Mouse (Mus musculus) fat pad, adult 2 months (tissue): ENCODE results near the gene Mospd1.

Source experiments
- DNase-seq: peaks from one replicate; pipeline ENCODE4 v3.0.0-alpha.2; 2011; ENCODE audit warnings: low read depth, low spot score; ENCODE audit errors: extremely low read depth

Mospd1 gene

DNA sequence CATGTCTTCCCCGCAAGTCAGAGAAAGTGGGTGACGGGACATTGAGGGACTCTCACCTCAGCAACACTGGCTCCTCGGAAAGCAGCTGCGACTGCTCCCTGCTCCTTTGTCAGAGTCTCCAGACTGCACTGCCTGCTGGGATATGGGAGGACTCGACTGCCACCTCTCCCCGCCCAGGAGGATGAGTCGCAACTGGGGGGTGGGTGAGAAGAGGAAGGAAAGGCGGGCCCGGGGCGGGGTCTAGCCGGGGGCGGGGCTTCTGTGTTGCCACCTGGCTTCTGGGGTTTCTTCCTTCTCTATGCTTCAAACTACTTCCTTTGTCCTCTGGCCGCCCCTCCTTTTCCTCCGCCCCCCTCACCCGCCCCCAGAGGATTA, at the start of gene Mospd1:
Gene Mospd1 (minus strand): TSS at position 137 of the 375 bp plus-strand sequence.
- no peak for DNase-seq

DNA sequence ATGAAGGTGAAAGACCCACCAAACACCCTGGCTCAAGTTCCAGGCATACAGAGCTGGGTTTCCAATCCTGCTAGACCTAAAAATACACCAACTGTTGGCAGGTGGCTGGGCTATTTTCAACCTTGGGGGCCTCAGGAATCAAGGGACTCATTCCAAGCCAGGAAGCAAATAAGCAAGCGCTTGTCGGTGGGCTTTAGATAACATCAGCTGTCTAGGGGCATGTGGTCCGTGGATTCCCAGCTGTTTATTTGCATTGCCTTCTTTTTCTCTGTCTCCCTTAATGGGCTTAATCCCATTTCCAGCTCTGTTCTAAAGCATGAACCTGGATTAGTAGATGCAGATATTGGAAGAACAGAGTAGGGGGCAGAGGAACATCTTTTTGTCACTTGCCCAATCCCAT, 16.1 kb upstream of the Mospd1 start:
- DNase-seq: no peak

DNA sequence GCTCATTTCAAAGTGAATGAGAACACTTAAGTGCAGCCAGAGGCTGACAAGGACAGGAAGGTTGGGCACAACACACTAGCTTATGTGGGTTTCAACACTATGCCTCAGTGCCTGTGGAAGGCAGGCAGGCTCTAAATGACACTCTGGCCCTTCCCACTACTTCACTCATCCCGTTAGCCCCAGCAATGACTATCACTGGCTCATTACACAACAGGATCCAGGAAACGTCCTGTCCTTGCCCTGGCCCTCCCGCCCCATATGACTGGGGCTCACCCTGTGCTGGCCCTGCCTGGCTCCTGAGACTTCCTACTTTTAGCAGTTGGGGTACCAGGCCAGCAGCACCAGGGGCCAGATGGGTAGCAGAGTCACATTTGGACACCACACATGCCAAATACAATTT, 12.8 kb upstream of the Mospd1 start:
- no peak for DNase-seq

DNA sequence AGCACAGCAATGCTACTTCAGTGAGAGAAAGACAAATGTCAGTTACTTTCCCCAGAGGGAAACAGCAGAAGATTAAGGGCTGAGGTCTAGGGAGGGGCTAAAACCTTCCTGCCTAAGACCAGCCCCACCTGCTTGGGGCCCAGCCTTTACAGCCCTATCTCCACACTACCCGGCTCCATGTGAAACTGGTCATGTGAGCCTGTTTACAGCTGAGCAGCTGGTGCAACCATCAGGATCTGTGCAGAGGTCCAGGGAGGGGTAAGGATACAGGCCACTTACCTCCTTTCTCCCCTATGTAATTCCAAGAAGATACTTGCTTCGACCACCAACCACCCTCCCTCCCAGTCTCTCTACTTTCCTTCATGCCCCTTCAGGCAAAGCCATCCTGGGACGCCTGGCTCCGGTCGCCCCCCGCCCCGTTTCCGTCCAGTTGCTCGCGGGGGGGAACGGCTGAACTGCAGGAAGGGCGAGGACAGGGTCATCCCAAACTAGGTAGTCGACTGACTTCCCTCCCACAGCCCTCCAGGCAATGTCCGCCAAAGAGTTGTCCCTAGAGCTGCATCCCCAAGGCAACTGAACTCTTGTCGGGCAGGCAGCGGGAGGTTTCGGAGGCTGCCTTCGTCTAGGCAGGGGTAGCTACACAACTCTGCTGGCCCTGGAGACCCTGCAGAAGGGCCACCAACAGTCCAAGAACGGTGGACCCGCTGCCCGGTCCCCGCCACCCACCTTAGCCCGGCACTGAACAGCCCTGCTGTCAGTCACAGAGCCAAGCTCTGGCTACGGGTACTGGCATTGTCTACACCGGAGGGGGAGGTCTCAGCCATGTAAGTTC, 552 bp downstream of the Mospd1 start:
- no peak for DNase-seq

DNA sequence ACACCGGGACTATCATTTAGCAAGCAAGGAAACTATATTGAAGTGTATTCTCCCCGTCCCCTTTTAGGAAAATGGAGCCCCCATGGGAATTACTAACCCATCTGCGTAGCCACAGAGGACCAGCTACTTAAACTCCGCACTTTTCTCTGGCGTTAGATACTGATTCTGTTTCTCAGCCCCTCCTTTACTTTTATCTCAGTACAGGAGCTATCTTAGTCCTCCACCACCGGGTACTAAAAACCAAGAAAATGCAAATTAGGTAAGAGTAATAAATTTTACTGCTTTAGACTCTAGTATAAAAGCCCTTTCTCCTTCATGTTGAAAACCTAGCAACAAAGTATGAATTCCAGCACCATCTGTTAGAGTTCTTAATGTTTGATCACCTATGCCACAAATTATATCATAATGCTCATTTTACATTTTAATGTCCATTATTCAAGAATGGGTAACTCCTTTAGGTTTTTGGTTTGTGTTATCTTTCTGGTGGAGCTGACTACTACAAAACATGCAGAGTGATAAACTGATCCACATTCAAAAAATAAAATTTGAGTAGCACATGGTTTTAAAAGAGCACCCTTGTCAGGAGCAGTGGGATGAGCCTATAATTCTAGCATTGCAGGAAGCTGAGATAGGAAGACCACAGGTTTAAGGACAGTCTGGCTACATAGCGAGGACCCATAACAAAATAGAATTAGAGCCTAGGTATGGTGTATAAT, 5.5 kb downstream of the Mospd1 start:
- no peak for DNase-seq

DNA sequence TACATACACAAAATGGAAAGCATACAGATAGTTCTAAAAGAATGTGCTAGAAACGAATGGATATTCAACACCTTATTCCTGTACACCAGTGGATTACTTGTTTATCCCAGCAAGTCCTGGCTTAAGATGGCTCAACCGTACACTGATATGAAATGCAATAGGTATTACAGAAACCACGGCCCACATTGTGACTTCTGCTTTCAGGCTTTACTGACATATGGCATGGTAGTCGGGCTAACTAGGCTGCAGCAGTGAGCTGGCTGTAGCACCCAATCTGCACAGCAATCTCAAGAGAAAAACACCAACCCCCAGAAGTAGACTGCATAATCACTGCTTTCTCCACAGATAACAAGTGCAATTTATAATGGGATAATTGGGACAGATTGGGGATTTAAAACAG, 21.9 kb downstream of the Mospd1 start:
- no peak for DNase-seq

DNA sequence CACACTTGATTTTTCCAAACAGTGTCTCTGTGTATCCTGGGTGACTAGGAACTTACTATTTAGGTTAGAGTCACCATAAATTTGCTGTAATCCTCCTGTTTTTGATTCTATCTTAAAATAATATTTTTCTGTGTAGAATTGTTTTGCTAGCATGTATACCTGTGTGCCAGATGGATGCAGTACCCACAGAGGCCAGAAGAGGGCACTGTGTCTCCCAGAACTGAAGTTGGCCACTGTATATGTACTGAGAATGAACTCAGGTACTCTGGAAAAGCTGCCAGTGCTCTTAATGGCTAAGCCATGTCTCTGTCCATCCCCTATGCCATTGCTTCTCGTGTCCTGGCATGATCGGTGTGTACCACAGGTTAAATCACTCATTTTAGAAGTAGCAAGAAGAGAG, 28.8 kb downstream of the Mospd1 start:
- no peak for DNase-seq

DNA sequence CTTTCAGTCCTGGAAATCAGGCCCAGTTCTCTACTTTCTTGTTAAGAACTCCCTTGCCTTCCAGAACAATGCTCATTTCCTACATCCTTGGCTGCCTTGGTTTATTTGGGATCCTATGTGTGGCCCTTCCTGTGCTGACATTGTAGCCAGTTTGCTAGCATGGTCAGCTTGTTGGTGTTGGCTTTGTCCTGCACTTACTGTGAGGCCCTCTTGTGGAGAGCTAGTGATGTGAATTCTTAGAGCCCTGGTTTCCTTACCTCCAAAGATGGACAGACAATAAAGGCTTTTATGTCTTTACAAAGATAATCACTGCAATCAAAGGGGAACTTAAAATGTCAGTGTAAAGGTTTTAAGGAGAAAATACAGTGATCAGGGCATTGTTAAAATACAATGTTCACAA, 32.9 kb downstream of the Mospd1 start:
- DNase-seq: no peak

DNA sequence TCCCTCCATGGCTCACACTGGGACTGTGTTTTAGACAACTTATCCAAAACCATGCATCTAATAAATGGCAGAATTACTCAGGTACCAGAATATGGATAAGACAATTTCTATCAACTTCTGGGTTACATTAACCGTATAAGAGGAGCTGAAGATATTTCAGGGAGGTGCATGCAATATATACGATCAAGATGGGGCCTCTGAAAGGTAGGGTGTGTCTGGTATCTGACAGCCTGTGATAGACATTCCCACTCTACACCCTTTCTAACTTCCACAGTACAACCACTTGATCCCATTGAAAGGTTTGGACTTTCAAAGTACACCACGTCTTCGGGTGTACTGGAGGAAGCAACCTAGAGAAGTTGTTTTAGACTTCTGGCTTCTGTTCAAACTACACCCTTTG, 39.9 kb downstream of the Mospd1 start:
- no peak for DNase-seq

DNA sequence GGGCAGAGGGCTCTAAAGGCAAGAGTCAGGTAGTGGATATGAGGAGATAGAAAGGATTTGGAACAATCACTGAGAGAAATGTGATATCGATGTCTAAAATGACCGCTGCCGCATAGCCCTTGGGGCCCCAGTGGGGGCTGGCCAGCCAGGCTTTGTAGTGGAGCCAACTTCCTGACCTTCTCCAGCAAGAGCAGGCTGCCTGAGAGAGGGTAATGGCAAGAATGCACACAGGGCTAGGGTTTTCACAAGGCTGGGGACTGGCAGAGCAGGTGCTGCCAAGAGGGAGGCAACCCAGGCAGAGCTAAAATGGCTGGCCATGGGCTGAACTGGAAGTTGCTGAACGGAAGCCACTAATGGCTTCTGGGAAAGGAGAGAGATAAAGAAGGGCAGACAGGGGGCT, 49.2 kb downstream of the Mospd1 start:
- DNase-seq: no peak

DNA sequence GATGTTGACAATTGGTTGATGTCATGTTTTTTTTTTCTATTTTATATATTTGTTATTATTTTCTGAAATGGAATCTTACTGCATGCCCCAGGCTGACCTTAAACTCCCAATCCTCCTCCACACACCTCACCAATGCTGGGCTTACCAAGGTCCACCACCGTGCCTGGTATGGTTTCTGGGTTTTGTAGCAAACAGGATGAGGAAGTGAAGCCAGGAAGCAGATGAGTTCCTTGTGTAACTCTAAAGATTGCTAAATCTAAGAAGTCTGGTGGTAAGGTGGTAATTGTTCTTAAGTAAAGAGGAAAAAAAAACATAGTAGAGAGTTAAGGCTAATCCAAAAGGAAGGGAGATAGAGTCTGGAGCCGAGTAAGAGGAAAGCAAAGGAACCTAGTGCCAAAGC, 49.7 kb downstream of the Mospd1 start:
- DNase-seq: no peak
